Mouse (Mus musculus) embryonic facial prominence, embryonic 14.5 days (tissue): ENCODE results near the gene Mbd3. TPM values are rescaled to one million over a fixed set of nuclear protein-coding genes. Genes with fewer than 3 reads are reported as not detected.

Source experiments
- ATAC-seq: fragments of 200-750 bp; cut with Nextera tagmentation; 2 replicates; pipeline ENCODE4 v1.8.0; 2017; ENCODE audit warnings: low read depth, moderate number of reproducible peaks, moderate TSS enrichment
- DNase-seq: peaks from one replicate; pipeline ENCODE4 v3.0.0-alpha.2; 2015; ENCODE audit warnings: low spot score
- H3K27ac ChIP-seq: fragments of 300-500 bp; sonication (generic); replicated peaks from 2 replicates; pipeline ENCODE4 v1.5.1; 2014; ENCODE audit warnings: low read depth, mild to moderate bottlenecking, low read length, moderate library complexity
- H3K27me3 ChIP-seq: fragments of 300-500 bp; sonication (generic); replicated peaks from 2 replicates; pipeline ENCODE4 v1.6.1; 2014; ENCODE audit warnings: low read length; ENCODE audit not compliant: control insufficient read depth, insufficient read depth
- H3K36me3 ChIP-seq: fragments of 300-500 bp; sonication (generic); 2 replicates; pipeline ENCODE4 v1.6.1; 2014; ENCODE audit warnings: low read length, mixed read lengths; ENCODE audit not compliant: control insufficient read depth, insufficient read depth
- H3K4me1 ChIP-seq: fragments of 300-500 bp; sonication (generic); 2 replicates; pipeline ENCODE4 v1.6.1; 2014; ENCODE audit warnings: antibody characterized with exemption, low read length; ENCODE audit not compliant: control insufficient read depth, insufficient read depth
- H3K4me2 ChIP-seq: fragments of 300-500 bp; sonication (generic); 2 replicates; pipeline ENCODE4 v1.6.1; 2014; ENCODE audit warnings: low read depth, mild to moderate bottlenecking, low read length, moderate library complexity, mixed read lengths
- H3K4me3 ChIP-seq: fragments of 300-500 bp; sonication (generic); 2 replicates; pipeline ENCODE4 v1.5.1; 2014; ENCODE audit warnings: low read depth, mild to moderate bottlenecking, low read length
- H3K9ac ChIP-seq: fragments of 300-500 bp; sonication (generic); 2 replicates; pipeline ENCODE4 v1.6.1; 2014; ENCODE audit warnings: low read depth, mild to moderate bottlenecking, low read length, moderate library complexity, mixed read lengths
- H3K9me3 ChIP-seq: fragments of 300-500 bp; sonication (generic); 2 replicates; pipeline ENCODE4 v1.6.1; 2016; ENCODE audit warnings: low read length; ENCODE audit not compliant: control insufficient read depth
- WGBS: fragments of 180-500 bp; shearing (Covaris S2); extraction: QIAGEN DNeasy Blood & Tissue Kit; methylation state at CpG from one replicate; pipeline ENCODE4 v1.1.7; 2014; 5-methylcytosine and 5-hydroxymethylcytosine counted together
- polyA plus RNA-seq: library from polyadenylated mRNA; unstranded; fragments of >200 nt; fragmentation: Nextera tagmentation; extraction: Ambion mirVana; gene quantifications from 2 replicates; pipeline ENCODE4 v1.2.1, GENCODE M21; 2014

The Mbd3 gene
- polyA plus RNA-seq, 1 experiment from 2014 or later, result 164 TPM

DNA sequence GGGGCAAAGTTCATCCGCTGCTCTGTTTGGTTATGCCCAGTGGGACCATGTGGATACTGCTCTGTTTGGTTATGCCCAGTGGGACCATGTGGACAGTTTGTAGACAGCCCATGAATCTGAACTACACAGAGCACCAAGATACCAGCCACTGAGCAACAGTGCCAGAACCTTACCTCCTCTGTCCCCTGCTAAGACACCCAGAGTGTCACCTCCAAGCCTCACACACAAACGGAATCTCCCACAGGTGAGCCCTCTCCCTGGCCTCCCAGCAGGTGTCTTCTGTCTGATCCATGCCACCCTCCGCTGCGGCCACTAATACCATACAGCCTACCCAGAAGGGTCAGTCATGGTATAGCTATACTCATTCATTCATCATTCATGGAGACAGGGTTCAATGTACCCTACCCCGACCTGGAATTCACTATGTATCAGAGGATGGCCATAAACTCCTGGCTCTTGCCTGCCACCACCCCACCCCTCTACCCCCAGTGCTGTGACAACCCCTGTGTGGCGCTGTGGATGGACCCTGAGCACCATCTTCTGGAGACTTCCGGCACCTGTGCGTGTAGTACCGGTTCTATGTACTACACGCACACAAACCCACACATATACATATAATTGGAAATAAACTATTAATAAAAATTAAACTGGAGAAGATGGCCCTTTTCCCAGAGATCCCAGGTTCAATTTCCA, 6.3 kb upstream of the Mbd3 start:
- no peak for DNase-seq
- WGBS, result 53% methylated on average over 10 of the region's 10 CpGs
- ATAC-seq, result no peak
- 0 out of 2 replicates have a peak overlapping the region, but pooled peaks have one; percentile 88 for H3K27ac ChIP-seq
- H3K4me1 ChIP-seq, result peaks cover 13% of the 10 kb centered on the region
- peak overlapping the region; percentile 85 for H3K4me2 ChIP-seq
- peaks cover 53% of the 10 kb centered on the region for H3K36me3 ChIP-seq
- H3K9ac ChIP-seq, result peak overlapping the region; percentile 74
- H3K4me3 ChIP-seq, result peak overlapping the region; percentile 66
- H3K9me3 ChIP-seq, result no peaks in the 10 kb centered on the region
- H3K27me3 ChIP-seq, result no peaks in the 10 kb centered on the region

DNA sequence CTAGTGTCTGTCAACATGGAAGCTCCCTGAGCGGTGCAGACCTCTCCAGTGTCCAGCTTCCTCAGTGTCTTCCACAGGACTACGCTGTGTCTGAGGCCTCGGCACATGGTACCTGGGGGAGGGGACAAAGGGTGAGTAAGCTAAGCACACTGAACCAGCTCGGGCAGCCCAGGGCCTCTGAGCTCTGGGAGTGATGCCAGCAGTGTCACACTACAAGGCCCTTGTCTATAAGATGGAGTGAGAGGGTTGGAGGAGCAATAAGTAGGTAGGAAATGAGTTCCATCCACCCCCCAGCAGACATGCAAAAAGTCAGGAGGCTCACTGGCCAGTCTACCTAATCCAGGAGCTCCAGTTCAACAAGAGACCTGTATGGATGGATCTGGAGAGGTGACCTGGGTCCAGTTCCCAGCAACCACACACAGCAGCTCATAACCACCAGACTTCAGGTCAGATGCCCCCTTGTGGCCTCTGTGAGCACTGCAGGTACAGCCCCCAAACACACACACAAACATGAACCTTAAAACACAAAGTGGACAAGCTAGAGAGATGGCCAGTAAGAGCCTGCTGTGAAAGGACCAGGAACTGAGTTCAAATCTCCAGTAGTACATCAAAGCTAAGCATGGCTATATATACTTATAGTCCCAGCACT, 3.8 kb upstream of the Mbd3 start:
- ATAC-seq, result no peak
- H3K4me2 ChIP-seq, result no peak overlapping the region

DNA sequence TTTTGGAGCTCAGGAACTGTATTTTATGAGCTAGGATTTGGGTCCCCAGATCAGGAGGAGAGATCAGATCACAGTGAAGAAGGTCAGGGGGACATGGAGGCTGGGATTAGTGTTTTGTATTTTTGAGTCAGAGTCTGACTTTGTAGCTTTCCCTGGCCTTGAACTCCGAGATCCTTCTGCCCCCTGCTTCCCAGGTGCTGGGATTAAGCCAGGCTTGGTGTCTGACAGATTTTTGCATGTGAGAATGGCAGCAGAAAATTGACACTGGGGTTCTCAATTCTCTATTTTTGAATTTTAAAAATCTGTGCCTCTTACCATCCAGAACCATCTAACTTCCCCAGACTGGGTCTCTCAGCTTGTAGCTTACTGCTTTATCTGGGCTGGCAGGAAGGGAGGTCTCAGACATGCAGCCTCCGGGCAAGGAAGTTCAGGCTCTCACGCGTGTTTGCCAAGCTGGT, 1.4 kb upstream of the Mbd3 start:
- peaks cover 26% of the 10 kb centered on the region for H3K4me1 ChIP-seq
- WGBS, result 82% methylated on average over 4 of the region's 4 CpGs
- peak overlapping the region; percentile 80 for H3K4me2 ChIP-seq
- H3K4me3 ChIP-seq, result no peak overlapping the region
- ATAC-seq (no peak), DNase-seq (no peak)
- H3K27me3 ChIP-seq, result no peaks in the 10 kb centered on the region
- H3K9me3 ChIP-seq, result no peaks in the 10 kb centered on the region
- peak overlapping the region; percentile 68; the same call in 1 of the 2 replicates for H3K9ac ChIP-seq
- H3K36me3 ChIP-seq, result peaks cover 50% of the 10 kb centered on the region
- no peak overlapping the region for H3K27ac ChIP-seq

More for the DNA sequence above, 3.8 kb upstream of the Mbd3 start:
- H3K9ac ChIP-seq, result no peak overlapping the region
- H3K36me3 ChIP-seq, result peaks cover 33% of the 10 kb centered on the region
- WGBS, result 95% methylated on average over 4 of the region's 4 CpGs
- H3K27ac ChIP-seq, result no peak overlapping the region
- no peak for DNase-seq
- H3K9me3 ChIP-seq, result no peaks in the 10 kb centered on the region
- H3K27me3 ChIP-seq, result no peaks in the 10 kb centered on the region
- H3K4me1 ChIP-seq, result peaks cover 18% of the 10 kb centered on the region
- H3K4me3 ChIP-seq, result no peak overlapping the region

DNA sequence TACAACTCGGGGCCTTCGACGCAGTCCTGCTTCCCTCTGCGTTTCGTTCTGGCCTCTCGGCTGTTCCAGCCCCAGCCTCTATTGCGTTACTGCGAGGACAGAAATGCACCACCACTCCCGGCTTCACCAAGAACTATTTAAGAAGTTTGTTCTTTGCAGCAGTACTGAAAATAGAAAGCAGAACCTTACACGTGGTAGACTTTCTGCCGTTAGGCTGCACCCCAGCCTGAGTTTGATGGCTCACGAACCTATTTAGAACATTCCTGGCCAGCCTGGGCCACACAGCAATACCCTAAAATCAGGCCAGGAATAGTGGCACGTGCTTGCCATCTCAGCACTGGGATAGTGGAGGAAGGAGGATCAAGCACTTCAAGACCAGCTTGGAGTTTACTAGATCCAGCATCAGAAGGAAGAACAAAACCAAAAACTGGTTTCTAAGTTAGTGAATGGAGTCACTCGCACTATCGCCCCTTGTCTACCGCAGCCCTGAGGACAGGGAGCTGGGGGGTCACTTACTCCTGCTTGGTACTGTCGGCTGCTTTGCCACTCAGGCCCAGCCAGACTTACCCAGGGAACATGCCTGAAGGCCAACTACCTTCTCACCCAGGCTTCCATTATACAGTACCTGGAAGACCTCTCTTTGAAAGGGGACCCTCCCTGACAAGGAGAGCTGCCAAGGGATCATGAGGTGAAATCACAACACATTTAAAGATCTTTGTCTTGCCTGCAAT, 788 bp upstream of the Mbd3 start:
- Histone ChIP-seq H3K4me3 (peak overlapping the region; percentile 76), H3K27me3 (no peaks in the 10 kb centered on the region), H3K36me3 (peaks cover 56% of the 10 kb centered on the region), H3K9ac (peak overlapping the region; percentile 68), H3K9me3 (no peaks in the 10 kb centered on the region), H3K4me2 (peak overlapping the region; percentile 80), H3K27ac (peak overlapping the region; percentile 90), H3K4me1 (peaks cover 21% of the 10 kb centered on the region)
- DNase-seq (no peak), ATAC-seq (no peak)
- 14% methylated on average over 17 of the region's 17 CpGs for WGBS

DNA sequence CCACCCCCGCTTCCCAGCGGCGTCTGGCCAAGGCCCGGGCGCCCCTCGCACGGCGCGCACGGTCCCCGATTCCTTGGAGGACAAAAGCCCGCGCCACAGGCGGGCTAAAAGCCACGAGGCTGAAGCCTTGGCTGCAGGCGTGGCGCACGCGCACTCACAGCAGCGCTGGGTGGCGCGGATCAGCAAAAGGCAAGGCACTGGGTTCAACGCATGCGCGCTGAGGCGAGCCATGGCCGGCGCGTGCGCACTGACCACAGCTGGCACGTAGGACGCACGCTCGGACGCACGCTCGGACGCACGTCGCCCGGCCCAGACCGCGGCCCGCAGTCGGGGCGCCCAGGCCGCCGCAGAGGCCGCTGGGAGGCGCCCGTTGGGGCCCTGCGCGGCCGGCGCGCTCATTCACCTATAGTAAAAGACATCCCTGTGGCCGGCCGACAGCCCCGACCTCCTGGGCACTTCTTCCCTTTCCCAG, 595 bp downstream of the Mbd3 start:
- Histone ChIP-seq H3K9me3 (no peaks in the 10 kb centered on the region), H3K4me3 (peak overlapping the region; percentile 76), H3K27ac (peak overlapping the region; percentile 99), H3K27me3 (no peaks in the 10 kb centered on the region), H3K9ac (peak overlapping the region; percentile 96), H3K36me3 (peaks cover 62% of the 10 kb centered on the region), H3K4me2 (peak overlapping the region; percentile 94), H3K4me1 (peaks cover 19% of the 10 kb centered on the region)
- WGBS, result 0% methylated on average over 27 of the region's 59 CpGs
- peak; percentile 83 for ATAC-seq
- DNase-seq, result peak; percentile 99

DNA sequence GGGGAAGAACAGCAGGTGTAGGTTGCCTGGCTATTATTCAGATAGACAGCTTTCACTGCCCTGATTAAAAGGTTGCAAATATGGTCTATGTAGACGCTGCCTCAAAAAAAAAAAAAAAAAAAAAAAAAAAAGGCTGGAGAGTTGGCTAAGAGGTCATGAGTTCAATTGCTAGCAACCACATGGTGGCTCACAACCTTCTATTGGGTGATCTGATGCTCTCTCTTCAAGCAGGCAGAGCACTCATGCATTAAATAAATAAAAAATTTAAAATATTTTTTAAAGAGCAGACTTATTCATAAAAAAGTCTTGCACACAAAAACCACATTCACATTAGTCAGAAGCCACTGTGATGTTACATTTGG, 1.2 kb downstream of the Mbd3 start:
- Histone ChIP-seq H3K9ac (peak overlapping the region; percentile 96), H3K36me3 (peaks cover 62% of the 10 kb centered on the region), H3K9me3 (no peaks in the 10 kb centered on the region), H3K4me2 (peak overlapping the region; percentile 94), H3K27ac (peak overlapping the region; percentile 99), H3K27me3 (no peaks in the 10 kb centered on the region), H3K4me1 (peaks cover 19% of the 10 kb centered on the region), H3K4me3 (peak overlapping the region; percentile 76)
- ATAC-seq, result no peak
- 0% methylated on average over 1 of the region's 1 CpGs for WGBS
- no peak for DNase-seq

DNA sequence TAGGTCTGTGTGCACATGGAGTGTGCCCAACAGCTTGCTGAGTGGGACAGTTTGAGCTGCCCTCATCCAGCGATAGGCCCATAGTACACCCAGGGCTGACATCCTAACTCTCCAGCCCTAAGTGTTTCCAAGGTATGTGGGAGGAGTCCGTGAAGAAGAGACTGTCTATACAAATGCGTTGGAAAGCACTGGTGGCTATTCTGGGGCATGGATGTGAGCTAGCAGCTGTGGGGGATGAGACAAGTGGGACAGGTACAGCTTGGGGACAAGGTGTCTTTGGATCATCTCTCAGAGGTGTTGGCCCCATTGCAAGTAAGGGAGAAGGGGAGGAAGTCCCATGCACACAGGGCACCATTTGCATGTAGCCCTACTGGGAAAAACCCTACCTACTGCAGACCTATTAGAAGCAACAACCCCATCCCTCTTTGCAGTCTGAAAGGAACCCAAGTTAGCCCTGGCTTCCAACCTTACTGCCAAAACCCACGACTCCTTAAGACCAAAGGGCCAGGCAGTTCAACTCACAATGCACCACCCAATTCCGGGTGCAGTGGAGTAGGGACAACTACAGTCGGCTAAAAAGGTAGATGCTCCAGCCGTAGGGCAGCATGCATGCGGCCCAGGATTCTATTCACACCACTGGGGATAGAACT, 1.7 kb downstream of the Mbd3 start:
- Histone ChIP-seq H3K27me3 (no peaks in the 10 kb centered on the region), H3K36me3 (peaks cover 62% of the 10 kb centered on the region), H3K27ac (peak overlapping the region; percentile 99; the same call in 1 of the 2 replicates), H3K9me3 (no peaks in the 10 kb centered on the region), H3K4me3 (peak overlapping the region; percentile 76), H3K9ac (peak overlapping the region; percentile 96), H3K4me1 (peaks cover 19% of the 10 kb centered on the region), H3K4me2 (peak overlapping the region; percentile 94)
- WGBS, result 48% methylated on average over 8 of the region's 8 CpGs
- no peak for ATAC-seq
- DNase-seq, result no peak
